Mouse (Mus musculus) heart, postnatal 25 days (tissue): Measurements from ENCODE around the gene Herpud1. TPM values are rescaled to one million over a fixed set of nuclear protein-coding genes. Genes with fewer than 3 reads are reported as not detected.

Source experiments
- DNase-seq: peaks from one replicate; pipeline ENCODE4 v3.0.0; 2022; ENCODE audit warnings: low spot score
- intact Hi-C: fragments of 180-260 bp; cut with DNase I; formaldehyde crosslinking; loops from one replicate; pipeline ENCODE4 v1.15.1; 2025
- total RNA-seq, 2 experiments: library from RNA; stranded (reverse); gene quantifications; 2 replicates each; pipeline ENCODE4 v1.2.3; 2021

The Herpud1 gene
- total RNA-seq, 2 experiments from 2014 or later, result 180 to 257 TPM

DNA sequence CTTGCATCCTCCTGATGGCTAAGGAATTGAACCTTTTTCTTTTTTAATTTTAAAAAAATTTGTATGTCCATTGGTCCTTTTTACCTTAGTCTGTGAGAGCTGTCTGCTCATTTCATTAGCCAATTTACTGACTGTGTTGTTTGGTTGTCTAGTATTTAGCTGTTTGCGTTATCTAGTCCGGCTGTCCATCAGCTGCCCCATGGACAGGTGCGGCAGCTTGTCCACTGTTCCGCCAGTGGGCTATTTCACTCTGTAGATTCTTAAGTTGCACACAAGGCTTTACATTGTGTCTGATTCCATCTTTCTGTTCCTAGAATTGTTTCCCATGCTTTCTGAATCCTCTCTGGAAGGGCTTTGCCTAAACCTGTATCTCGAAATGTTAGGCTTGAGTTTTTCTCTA is 52.4 kb downstream of the Herpud1 start:
- no peak for DNase-seq

DNA sequence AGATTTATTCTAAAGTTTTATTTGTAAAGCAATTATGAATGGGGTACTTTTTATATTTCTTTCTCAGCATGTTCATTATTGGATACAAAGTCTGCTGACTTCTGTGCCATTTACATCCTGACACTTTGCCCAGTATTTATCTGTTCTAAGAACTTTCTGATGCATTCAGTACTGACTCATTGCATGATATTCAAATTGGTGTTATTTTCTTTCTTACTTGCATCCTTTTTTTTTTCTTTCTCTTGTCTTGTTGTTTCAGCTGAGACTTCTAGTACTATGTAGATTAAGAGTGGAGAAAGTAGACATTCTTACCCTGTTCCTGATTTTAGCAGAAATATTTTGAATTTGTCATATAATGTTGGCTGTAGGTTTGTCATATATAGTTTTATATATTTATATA is 53.5 kb downstream of the Herpud1 start:
- intact Hi-C loops, result no loop called here
- no peak for DNase-seq

More for the DNA sequence above, 52.4 kb downstream of the Herpud1 start:
- intact Hi-C loops, result no loop called here

DNA sequence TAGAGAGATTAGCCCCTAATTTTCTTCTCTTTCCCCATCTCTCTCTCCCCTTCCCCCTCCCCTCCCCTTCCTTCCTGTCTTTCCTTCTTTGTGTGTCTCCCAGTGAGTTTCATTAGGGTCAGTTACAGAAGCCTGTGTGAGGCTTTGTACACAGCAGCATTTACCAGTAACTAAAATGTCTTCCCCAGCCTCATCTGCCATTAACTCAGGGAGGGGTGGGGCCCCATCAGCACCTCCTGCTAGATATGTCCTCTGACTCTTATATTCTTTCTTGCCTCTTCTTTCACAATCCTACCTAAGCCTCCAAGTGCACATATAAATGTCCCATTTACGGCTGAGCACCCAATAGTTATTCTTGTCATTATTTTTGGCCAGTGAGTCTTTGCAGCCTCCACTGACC is 54.2 kb downstream of the Herpud1 start:
- intact Hi-C loops, result no loop called here
- no peak for DNase-seq

DNA sequence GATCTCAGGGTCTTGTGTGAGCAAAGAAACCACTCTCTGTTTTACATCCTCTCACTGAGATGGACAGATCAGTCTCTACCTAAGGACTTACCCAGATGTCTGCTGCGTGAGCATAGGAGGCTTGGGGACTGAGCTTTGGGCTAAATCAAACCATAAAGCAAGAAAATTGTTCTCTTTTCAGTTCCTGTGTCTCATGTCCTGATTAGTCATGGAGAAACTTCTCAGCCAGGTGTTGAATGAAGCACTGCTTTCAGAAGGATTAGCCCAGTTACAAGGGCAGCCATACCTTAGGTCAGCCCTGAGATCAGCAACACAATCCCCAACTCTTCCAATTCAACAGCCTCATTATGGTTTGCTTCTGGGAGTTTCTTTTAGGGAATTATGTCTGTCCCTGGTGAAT is 55.4 kb downstream of the Herpud1 start:
- intact Hi-C loops, result no loop called here
- no peak for DNase-seq

DNA sequence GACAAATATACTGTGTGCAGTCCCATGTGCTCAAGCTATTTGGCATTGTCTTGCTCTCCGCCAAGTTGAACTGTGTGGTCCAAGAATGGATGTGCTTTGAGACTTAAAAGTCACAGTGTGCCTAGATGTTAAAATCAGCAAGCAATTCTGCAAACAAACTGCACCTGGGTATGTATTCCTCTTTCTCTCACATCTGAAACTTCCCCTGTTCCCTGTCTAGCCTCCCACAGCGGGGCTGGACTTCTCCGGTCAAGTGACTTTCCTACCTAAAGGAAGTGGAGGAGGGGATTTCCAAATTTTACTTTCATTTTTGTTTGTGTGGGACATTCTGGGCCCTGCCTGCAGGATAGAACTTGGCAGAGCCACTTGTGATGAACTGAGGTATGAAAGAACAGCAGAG is 56.9 kb downstream of the Herpud1 start:
- no peak for DNase-seq
- intact Hi-C loops, result no loop called here

DNA sequence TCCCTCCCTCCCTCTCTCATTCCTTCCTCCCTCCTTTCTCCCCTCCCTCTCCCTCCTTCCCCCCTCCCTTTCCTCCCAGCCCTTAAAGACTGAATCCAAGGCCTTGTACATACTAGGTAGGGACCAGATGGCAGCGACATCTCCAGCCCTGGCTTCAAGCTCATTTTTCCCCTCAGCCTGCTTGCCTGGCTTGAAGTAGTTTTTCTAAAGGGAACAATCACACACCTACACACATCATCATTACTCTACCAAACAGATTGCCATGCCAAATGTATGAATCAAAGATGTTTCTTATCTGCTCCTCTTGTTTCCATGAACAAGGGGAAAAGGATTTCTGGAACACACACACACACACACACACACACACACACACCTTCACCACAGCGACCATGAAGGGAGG is 58.2 kb downstream of the Herpud1 start:
- intact Hi-C loops, result no loop called here
- no peak for DNase-seq

Other genes starting within 250 kb of the Herpud1 start
- not detected for gene Mt4, start 249.2 kb upstream of the Herpud1 start, total RNA-seq
- 1 to 10 TPM; 3.2 to 5.6 TPM for gene Mt3, start 233.8 kb upstream of the Herpud1 start, total RNA-seq
- 100 to 1,000 TPM in 1 of 2 experiments, 10 to 100 TPM in 1; 47.6 to 115 TPM for gene Mt2, start 213.8 kb upstream of the Herpud1 start, total RNA-seq
- 100 to 1,000 TPM; 270 to 370 TPM for gene Mt1, start 207.4 kb upstream of the Herpud1 start, total RNA-seq
- gene Nup93, start 171.9 kb upstream of the Herpud1 start, total RNA-seq, result 10 to 100 TPM; 15.3 to 15.5 TPM
- gene Slc12a3, start 57.2 kb upstream of the Herpud1 start, total RNA-seq, result under 1 TPM; 0.14 to 0.26 TPM
- gene Nlrc5, start 47.9 kb downstream of the Herpud1 start, total RNA-seq, result 1 to 10 TPM in 1 of 2 experiments, under 1 TPM in 1; 0.49 to 1.7 TPM
- gene Cpne2, start 146.6 kb downstream of the Herpud1 start, total RNA-seq, result 1 to 10 TPM; 3.5 to 5.1 TPM
- gene Rspry1, start 215.5 kb downstream of the Herpud1 start, total RNA-seq, result 10 to 100 TPM; 11.2 to 12.4 TPM
- 10 to 100 TPM; 18.4 to 20.5 TPM for gene Fam192a, start 215.6 kb downstream of the Herpud1 start, total RNA-seq